Mouse (Mus musculus): ENCODE measurements around the gene Lyz1. TPM values are rescaled to one million over a fixed set of nuclear protein-coding genes. Genes with fewer than 3 reads are reported as not detected.
"Not testable (repeated sequence)": the region's sequence is repeated elsewhere in the genome, so short reads cannot be mapped to it uniquely, and the experiment has no call there.

Gene Lyz1
- total RNA-seq (2021) = 1 to 10 TPM; 3.4 to 5.3 TPM
- long read RNA-seq, experiment 1, partial matches to known transcripts = 0 of 1 reads
- long read RNA-seq, experiment 1, other reads (novel, unspliced or antisense) = 1 of 1 reads
- long read RNA-seq, experiment 2, partial matches to known transcripts = 0 of 1 reads
- long read RNA-seq, experiment 2, other reads (novel, unspliced or antisense) = 0 of 1 reads

GRCm38 (mm10) chr10:117292671-117293070 is at the start of gene Lyz1:
Lyz1 (minus strand) TSS chr10:117292868.
- DNase-seq = no peak
- intact Hi-C loops (cut with DNase I; ENCODE audit: low total_unique reads) = no loop called here

- intact Hi-C loops (cut with DNase I; ENCODE audit: low total_unique reads) = no loop called here
Measured at GRCm38 (mm10) chr10:117342406-117342805, 49.7 kb upstream of the Lyz1 start.

GRCm38 (mm10) chr10:117341029-117341428 is 48.4 kb upstream of the Lyz1 start:
- intact Hi-C loops (cut with DNase I; ENCODE audit: low total_unique reads) = no loop called here
- DNase-seq = no peak

More at GRCm38 (mm10) chr10:117342406-117342805, 49.7 kb upstream of the Lyz1 start:
- no peak for DNase-seq

DNA sequence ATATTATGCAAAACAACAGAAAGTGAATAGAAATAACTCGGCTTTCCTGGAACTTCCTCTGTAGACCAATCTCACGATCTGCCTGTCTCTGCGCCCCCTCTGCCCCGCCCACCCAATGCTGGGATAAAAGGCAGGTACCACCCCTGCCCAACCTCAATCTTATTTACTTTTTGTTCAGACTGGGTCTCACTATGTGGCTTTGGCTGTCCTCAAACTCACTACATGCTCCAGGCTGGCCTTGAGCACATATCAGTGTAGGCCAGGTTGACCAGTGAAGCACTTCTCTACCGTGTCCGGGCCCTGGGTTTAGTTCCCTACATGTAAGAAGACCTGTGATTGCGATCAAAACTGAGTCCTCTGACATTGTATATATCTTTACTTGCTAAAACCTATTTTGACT is 46.6 kb upstream of the Lyz1 start:
- DNase-seq = no peak
- intact Hi-C loops (cut with DNase I; ENCODE audit: low total_unique reads) = no loop called here

- intact Hi-C loops (cut with DNase I; ENCODE audit: low total_unique reads) = no loop called here
Measured at GRCm38 (mm10) chr10:117337946-117338345, 45.3 kb upstream of the Lyz1 start.

DNA sequence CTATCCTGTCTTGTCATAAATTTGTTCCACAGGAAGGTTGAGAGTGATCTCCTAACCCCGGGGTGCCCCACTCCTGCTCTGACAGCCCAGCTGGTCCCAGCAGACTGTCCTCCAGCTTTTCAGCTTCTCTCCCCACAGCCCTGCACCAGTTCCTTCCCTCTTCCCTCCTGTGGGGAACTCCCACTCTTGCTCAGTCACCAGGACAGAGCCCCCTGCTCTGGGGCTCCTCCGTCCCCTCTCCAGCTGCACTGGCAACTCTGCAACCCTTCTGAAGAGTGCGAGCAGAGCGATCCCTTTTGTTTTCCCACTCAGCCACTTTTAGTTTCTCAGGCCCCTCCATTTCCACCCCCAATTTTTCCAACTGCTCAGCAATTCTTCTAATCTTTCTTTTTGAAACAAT is 43.0 kb upstream of the Lyz1 start:
- DNase-seq = no peak
- intact Hi-C loops (cut with DNase I; ENCODE audit: low total_unique reads) = no loop called here

More at GRCm38 (mm10) chr10:117337946-117338345, 45.3 kb upstream of the Lyz1 start:
- DNase-seq = no peak

- intact Hi-C loops (cut with DNase I; ENCODE audit: low total_unique reads) = no loop called here
- DNase-seq = no peak
Measured at GRCm38 (mm10) chr10:117330521-117330920, 37.9 kb upstream of the Lyz1 start.

DNA sequence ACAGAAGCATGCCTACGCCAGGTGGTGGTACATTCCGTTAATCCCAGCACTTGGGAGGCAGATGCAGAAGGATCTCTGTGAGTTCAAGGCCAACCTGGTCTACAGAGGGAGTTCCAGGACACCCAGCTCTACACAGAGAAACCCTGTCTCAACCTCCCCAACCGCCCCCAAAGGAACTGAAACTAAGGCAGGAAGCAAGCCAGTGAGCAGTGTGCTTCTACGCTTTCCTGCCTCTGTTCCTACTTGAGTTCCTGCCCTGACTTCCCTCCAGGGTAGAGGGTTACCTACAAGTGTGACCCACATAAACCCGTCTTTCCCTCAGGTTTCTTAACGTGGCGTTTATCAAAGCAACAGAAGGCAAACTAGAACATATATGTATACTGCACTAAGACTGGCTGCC is 31.1 kb upstream of the Lyz1 start:
- intact Hi-C loops (cut with DNase I; ENCODE audit: low total_unique reads) = no loop called here
- DNase-seq = no peak

DNA sequence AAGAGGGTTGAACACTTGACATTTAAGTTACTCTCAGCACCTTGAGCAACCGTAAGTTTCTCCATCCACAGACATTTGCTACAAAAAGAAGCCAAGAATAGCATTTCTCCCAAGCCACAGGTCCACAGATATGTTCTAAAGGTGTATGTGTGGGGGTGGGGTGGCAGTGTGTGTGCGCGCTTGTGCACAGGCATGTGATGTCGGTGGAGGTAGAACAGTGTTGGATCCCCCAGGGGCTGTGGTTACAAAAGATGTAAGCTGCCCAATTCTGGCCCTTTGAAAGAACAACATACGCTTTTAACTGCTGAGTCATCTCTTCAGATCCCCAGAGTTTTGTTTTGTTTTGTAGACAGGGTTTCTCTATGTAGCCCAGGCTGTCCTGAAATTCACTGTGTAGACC is 30.0 kb upstream of the Lyz1 start:
- no peak for DNase-seq
- intact Hi-C loops (cut with DNase I; ENCODE audit: low total_unique reads) = no loop called here

DNA sequence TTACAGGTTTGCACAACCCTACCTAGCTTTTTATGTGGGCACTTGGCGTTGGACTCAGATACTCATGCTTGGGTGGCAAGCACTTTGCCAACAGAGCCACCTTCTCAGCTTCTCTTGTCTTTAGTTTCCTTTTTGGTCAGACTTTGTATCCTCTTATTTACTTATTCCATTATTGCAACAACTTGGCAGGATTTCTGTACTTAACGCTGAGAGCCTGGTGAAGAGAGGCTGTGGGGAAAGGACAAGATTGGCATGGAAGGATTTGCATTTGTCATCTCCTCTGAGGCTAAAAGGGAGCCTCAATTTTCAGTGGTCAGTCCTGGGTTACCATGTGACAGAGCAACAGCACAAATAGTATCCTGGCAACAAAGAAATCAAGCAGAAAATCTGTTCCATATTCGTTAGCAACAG is 27.9 kb upstream of the Lyz1 start:
- intact Hi-C loops (cut with DNase I; ENCODE audit: low total_unique reads) = no loop called here
- no peak for DNase-seq

GRCm38 (mm10) chr10:117316391-117316790 is 23.7 kb upstream of the Lyz1 start:
- intact Hi-C loops (cut with DNase I; ENCODE audit: low total_unique reads) = no loop called here
- no peak for DNase-seq

DNA sequence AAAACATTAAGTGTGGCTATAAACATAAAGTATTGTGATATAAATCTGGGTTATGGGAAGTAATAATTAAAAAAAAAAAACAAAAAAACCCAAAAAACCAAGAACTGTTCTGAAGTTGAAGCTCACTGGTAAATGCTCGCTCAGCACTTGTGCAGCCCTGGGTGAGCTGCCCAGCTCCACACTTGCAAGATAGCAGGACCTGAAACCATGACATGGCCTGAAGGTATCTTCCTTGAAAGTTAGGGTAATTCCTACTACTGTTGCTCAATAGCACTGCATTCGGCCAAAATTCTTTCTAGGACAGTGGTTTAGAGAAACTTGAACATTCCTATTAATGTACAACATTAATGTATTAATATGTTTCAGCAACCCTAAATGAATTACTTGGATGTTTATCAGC is 20.5 kb upstream of the Lyz1 start:
- no peak for DNase-seq
- intact Hi-C loops (cut with DNase I; ENCODE audit: low total_unique reads) = no loop called here

DNA sequence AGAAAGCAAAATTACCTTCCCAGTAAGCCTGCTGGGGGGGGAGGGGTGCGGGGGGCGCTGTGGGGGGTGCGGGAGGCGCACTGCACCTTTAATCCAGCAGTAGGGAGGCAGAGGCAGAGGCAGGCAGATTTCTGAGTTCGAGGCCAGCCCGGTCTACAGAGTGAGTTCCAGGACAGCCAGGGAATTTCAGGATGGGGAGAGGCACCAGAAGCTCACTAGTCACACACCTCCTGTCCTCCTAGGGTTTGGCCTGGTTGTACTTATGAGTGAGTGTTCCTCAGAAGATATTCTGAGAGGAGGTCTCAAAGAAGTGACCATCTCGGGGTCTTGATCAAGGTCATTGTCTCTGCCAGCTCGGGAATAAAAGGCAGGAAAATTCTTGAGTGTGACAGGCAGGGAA is 19.5 kb upstream of the Lyz1 start:
- DNase-seq = no peak
- intact Hi-C loops (cut with DNase I; ENCODE audit: low total_unique reads) = no loop called here

DNA sequence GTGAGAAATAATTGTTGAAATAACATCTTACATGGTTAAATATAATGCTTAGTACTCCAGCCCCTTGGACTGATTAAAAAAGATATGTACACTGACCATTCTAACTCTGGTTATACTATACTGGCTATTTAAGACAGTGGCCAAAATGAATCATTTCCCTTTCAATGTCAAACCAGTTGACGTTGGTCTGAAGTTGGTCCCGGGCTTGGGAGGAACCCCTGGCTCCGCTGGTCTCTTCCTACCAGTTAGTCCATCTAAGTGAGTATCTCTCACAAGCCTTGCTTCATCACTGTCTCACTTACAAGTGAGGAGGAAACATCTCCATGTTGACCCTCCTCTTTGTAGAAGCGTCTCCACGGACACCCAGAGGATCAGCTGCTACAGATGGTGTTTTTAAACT is 11.7 kb upstream of the Lyz1 start:
- no peak for DNase-seq
- intact Hi-C loops (cut with DNase I; ENCODE audit: low total_unique reads) = no loop called here

- intact Hi-C loops (cut with DNase I; ENCODE audit: low total_unique reads) = no loop called here
- no peak for DNase-seq
Measured at GRCm38 (mm10) chr10:117301688-117302087, 9.0 kb upstream of the Lyz1 start.

- intact Hi-C loops (cut with DNase I; ENCODE audit: low total_unique reads) = no loop called here
- no peak for DNase-seq
Measured at GRCm38 (mm10) chr10:117299901-117300520, 7.3 kb upstream of the Lyz1 start.

GRCm38 (mm10) chr10:117299106-117299505 is 6.4 kb upstream of the Lyz1 start:
- no peak for DNase-seq
- intact Hi-C loops (cut with DNase I; ENCODE audit: low total_unique reads) = no loop called here

- DNase-seq = no peak
- intact Hi-C loops (cut with DNase I; ENCODE audit: low total_unique reads) = no loop called here
Measured at GRCm38 (mm10) chr10:117298336-117298735, 5.7 kb upstream of the Lyz1 start.

- intact Hi-C loops (cut with DNase I; ENCODE audit: low total_unique reads); DNase-seq: not testable (repeated sequence)
Measured at GRCm38 (mm10) chr10:117290936-117291335, 1.7 kb downstream of the Lyz1 start.

DNA sequence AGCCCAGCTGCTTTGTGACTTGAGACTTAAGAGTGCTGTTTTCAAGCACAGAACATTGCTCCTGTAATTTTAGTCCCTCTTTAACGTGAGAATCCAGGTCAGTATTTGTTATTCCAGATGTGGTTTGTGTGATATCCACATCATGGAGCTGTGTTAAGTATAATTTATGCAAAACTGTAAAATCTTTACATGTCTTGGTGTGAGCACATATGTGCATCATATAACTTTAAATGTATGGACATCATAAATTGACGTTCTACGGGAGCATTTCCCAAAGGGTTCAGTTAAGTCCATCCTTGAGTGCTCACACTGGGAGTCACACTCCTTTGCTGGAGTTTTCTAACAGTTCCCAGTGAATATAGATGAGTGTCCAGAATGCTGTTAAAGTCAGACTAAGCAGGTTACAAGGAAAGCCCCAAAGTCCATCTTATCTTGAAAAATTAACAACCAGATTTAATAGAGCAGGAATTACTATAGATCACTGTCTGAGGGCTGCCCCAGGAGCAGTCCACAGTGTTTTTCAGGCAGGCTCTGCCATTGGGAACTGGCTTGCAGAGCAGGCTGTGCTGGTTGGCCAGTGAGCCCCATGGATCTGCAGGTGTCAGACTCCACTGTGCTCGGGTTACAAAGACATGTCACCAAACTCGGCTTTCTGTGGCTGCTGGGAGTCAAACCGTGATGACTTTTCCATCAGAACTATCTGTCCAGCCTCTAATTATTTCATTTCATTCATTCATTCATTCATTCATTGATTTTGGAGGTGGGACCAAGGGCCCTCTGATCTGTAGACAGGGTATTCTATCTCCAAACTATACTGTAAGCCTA is 2.4 kb downstream of the Lyz1 start:
- intact Hi-C loops (cut with DNase I; ENCODE audit: low total_unique reads) = no loop called here
- no peak for DNase-seq

GRCm38 (mm10) chr10:117289034-117289505 is 3.6 kb downstream of the Lyz1 start:
- DNase-seq; intact Hi-C loops (cut with DNase I; ENCODE audit: low total_unique reads): not testable (repeated sequence)

All from gastrocnemius, postnatal 14 days (tissue).